Mouse (Mus musculus): ENCODE measurements around the gene Tlk1.

The Tlk1 gene

GRCm38 (mm10) chr2:70825371-70826051 is at the start of gene Tlk1:
TSS of gene Tlk1 (minus strand) at chr2:70825728.
- DNase-seq (ENCODE audit: low spot score) = peak; percentile 72

DNA sequence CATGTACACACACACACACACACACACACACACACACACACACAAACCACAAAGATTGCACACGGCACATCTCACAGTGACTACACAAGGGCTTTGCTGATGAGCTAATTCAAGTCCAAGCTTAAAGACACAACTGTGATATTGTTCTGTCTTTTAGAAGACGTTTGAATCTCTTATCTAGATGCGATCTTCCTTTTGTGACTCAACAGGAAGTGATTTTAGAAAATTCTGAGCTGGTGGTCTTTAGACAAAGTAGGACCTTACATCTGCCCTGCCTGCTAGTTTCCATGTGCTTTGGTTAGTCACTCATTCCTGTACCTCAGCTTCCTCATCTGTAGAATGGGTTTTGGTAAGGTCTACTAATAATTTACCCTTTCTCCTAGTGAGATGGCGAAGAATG is 49.6 kb upstream of the Tlk1 start:
- no peak for DNase-seq (ENCODE audit: low spot score)

DNA sequence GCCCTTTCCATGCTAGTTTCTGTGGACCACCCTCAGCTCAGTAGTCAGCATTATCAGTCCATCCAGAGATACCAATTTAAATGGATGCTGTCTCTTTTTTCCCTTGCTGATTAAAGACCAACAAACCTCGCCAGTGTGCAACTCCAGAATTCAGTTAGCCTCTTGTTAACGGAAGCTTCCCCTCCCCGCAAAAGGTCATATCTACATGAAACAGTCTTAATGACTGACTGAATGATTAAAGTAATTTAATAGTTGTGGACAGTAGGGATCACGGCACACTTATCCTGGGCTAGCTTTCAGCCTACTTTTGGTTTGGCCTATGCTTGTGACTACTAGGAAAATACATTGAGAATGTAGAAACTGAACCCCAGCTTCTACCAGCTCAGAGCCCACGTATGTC is 47.6 kb upstream of the Tlk1 start:
- no peak for DNase-seq (ENCODE audit: low spot score)

- no peak for DNase-seq (ENCODE audit: low spot score)
Measured at GRCm38 (mm10) chr2:70871466-70872022, 46.0 kb upstream of the Tlk1 start.

DNA sequence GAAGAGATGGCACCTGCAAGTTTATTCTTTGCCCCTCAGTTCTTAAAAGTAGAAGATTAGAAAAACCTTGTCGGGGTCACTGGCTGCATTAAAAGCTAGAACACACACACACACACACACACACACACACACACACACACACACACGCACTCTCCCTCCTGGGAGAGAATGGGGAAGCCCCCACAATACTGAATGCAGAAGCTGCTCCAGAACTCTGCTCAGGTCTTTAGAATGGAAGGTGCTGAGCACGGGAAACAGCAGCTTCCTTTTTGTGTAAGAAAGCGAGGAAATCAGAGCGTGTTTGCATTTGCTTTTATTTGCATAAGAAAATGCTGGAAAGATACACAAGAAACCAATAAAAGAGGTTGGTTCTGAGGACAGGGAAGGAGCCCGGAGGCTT is 45.3 kb upstream of the Tlk1 start:
- DNase-seq (ENCODE audit: low spot score) = no peak

DNA sequence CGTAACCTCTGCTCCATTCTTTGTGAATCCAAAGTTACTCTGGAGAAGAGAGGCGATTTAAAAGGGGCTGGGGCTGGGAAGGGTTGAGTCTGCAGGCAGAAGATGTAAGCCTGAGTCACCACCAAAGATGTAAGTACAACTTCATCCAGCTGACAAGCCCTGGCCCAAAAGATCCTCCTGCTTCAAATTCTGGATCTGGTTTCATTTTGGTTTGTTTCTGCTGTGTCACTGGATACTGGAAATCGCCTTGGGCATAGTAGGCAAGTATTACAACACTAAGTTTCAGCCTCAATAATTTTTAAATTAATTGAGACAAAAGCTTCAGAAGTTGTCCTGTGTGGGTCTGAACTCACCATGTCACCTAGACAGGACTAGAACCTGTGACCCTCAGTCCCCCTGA is 43.6 kb upstream of the Tlk1 start:
- DNase-seq (ENCODE audit: low spot score) = no peak

GRCm38 (mm10) chr2:70867231-70867630 is 41.7 kb upstream of the Tlk1 start:
- peak; percentile 34 for DNase-seq (ENCODE audit: low spot score)

DNA sequence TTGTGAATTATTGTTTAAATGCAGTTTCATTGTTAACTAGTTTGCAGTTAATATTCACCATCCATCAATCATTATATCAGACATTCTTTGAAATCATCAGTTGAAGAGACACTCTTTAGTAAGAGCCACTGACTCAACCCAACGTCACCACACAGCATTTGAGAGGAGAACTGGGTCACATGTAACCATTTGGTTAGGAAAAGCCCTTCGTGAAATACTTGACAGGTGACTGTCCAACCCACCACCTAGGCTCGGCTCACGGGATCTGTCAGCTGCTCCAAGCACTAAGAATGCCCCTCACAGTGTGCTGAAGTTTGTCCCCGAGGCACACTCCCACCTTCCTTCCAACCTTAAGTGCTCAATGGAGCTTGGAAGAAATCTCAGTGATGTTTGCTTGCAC is 37.4 kb upstream of the Tlk1 start:
- DNase-seq (ENCODE audit: low spot score) = no peak

- no peak for DNase-seq (ENCODE audit: low spot score)
Measured at GRCm38 (mm10) chr2:70859740-70860139, 34.2 kb upstream of the Tlk1 start.

- no peak for DNase-seq (ENCODE audit: low spot score)
Measured at GRCm38 (mm10) chr2:70856971-70857370, 31.4 kb upstream of the Tlk1 start.

DNA sequence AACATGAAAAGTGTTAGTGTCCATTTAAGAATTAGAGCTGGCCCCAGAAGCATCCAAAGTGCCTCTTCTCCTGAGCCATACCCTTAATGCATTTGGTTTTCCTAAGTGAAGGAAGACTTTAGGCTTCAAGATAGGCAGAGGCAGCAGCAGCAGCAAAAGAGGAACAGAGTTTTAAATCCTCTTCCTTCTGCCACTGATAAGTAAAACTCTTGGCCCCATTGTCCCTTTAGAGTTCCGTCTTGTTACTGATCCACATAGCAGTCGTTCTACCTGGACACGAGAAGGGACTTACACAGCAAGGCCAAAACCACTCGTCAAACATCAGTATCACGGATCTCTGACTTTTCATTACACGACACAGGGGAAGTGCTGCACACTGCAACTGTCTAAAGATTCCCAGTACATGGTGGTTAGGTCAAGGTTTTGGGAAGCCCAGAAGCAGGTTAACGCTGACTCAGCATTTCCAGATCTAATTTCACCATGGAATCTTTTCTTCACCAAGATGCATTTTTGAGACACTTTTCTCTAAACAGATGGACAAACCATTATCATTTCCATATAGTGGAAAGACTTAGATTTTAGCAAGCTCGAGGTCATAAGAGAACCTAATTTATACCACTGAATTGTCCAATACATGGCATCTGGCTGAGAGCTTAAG is 28.8 kb upstream of the Tlk1 start:
- no peak for DNase-seq (ENCODE audit: low spot score)

- no peak for DNase-seq (ENCODE audit: low spot score)
Measured at GRCm38 (mm10) chr2:70853329-70853728, 27.8 kb upstream of the Tlk1 start.

DNA sequence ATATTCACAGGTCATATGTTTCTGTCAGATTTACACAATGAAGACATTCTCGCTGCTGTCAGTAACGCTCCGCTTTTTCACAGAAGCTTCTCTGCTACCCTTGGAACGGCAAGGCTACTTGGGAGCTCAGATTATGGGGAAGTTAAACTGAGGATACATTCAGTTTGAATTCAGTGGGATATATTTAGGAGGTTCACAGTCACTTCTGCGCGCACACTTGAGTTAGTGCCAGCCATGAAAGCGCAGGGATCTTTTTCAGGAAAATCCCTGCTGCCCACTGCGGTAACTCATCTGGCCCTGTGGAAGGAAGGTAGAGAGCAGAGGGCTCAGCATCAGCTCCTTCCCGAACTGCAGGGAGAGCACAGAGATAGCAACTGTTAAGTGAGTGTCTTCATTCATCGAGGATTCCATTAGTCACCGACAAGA is 27.3 kb upstream of the Tlk1 start:
- DNase-seq (ENCODE audit: low spot score) = no peak

GRCm38 (mm10) chr2:70852186-70852795 is 26.8 kb upstream of the Tlk1 start:
- no peak for DNase-seq (ENCODE audit: low spot score)

DNA sequence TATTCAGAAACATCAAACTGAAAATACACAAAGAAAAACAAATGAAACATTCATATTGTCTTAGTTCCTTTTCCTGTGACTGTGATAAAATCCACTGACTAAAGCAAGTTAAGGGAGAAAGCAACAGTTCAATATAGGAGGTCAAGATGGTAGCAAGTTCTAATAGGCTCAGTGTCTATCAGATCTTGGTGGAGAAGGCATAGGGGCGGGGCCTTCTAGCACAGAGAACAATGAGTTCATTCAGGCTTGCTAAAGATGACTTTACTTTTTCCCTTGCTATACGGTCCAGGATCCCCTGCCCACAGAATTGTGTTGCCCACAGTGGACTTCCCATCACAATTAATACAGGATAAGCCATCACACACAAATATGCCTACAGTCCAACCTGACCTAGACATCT is 20.3 kb upstream of the Tlk1 start:
- DNase-seq (ENCODE audit: low spot score) = no peak

DNA sequence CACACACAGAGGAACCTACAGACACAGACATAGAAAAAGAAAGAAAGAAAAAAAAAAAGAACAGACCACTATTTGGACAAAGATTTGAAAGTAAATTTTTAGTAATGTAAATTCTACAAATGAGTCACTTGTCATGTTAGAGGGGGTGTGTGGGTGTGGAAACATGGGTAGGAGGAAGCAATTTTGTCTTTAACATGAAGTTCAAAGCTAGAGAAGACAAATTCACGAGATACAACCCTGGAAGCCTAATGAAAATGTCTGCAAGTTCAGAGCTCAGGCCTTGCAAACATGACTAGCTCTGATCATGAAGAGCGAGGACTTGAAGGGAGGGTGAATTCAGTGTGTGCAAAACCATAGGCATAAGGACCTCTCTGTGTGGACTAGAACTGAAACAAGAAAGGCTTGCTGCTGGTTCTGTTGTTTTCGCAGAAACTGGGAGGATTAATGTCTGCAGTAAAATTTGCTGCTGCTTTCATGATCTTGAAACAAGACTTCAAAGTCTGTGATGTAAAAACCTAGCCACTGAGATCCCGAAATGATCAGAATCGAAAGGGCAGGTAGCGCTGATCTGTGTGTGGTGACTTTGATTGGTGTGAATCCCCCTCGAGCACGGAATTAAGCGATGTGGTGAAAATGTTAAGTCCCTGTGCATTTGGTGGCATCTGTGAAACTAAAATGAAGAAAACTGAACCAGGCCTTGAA is 19.3 kb upstream of the Tlk1 start:
- DNase-seq (ENCODE audit: low spot score) = no peak

DNA sequence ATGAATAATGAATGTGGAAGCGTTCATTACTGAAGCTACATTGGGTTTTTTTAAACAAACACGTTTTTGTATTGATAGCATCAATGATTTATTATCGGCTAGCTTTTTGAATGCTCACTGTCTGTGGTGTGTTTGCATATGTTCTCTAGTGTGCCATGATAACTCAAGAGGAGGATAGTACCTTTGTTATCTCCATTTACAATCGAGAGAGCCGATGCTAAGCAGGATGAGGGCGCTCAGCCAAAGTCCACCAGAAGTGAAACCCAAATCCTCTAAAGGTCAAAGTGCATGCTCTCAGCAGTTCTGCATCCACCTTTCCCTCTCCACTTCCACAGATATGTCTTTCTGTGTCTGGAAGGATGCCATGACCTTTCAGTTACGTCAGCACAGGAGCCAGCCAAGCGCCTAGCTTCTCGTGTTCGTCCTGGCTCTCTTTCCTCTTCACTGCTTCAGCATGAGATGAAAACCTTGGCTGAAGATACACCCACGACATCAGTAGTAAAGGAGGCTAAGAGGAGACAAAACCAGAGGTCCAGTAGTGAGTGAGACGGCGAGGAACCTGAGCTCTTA is 16.6 kb upstream of the Tlk1 start:
- no peak for DNase-seq (ENCODE audit: low spot score)

GRCm38 (mm10) chr2:70838536-70839216 is 13.1 kb upstream of the Tlk1 start:
- peak; percentile 10 for DNase-seq (ENCODE audit: low spot score)

GRCm38 (mm10) chr2:70836306-70836651 is 10.8 kb upstream of the Tlk1 start:
- no peak for DNase-seq (ENCODE audit: low spot score)

DNA sequence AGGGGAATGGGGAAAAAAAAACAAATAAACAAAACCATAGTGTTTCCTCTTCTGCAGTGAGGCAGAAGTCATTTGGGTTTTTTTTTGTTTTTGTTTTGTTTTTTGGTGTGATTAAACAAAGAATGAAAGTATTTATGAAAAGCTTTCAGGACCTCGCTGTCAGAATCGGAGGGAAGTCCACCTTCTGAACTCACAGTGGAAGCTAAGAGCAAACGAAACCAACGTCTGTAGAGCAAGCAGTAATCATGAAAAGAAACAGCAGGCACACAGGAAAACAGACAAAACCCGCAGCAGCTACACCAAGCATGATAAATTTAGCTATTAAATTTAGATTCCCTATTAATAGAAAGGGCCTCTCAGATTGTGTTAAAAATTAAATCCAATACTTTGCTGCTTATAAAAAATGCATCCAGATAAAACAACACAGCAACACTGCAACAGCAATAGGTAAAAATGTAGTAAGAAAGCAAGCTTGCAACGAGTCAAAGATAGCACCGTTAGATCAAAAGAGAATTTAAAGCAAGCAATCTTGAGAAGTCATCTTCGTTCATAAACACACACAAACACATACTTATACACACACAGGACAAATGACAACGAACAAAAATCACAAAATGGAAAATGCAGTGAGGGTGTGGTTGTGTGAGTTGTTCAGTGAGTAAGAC is 10.2 kb upstream of the Tlk1 start:
- DNase-seq (ENCODE audit: low spot score) = no peak

GRCm38 (mm10) chr2:70835209-70835608 is 9.7 kb upstream of the Tlk1 start:
- DNase-seq (ENCODE audit: low spot score) = no peak

All from lung, postnatal 25 days (tissue).